Mouse (Mus musculus) B cell, adult 2 months (primary cell): ENCODE measurements around the gene Gm10720.
"Not testable (repeated sequence)": the region's sequence is repeated elsewhere in the genome, so short reads cannot be mapped to it uniquely, and the experiment has no call there.

Source experiments
- DNase-seq, 2 experiments: peaks; one replicate each; pipeline ENCODE4 v3.0.0; 2022

Gene Gm10720

GRCm38 (mm10) chr9:3026136-3026535 lies 10.7 kb downstream of the Gm10720 start:
- not testable (repeated sequence) for DNase-seq

GRCm38 (mm10) chr9:3026741-3027140 lies 11.3 kb downstream of the Gm10720 start:
- not testable (repeated sequence) for DNase-seq

GRCm38 (mm10) chr9:3027200-3027599 lies 11.7 kb downstream of the Gm10720 start:
- DNase-seq: not testable (repeated sequence)

GRCm38 (mm10) chr9:3029276-3030000 lies 14.0 kb downstream of the Gm10720 start:
- peak; percentile 62 for DNase-seq

GRCm38 (mm10) chr9:3030677-3031318 lies 15.3 kb downstream of the Gm10720 start:
- not testable (repeated sequence) for DNase-seq

- DNase-seq: not testable (repeated sequence)
Observed at GRCm38 (mm10) chr9:3034299-3034698, 18.8 kb downstream of the Gm10720 start, which contains the start of gene Gm17535. Gene Gm17535, plus strand, starts transcription at chr9:3034599.

- not testable (repeated sequence) for DNase-seq
Observed at GRCm38 (mm10) chr9:3036577-3036976, 21.1 kb downstream of the Gm10720 start, which contains the start of gene Gm10715. Gene Gm10715, plus strand, starts transcription at chr9:3036877.

GRCm38 (mm10) chr9:3038161-3038560 lies 22.7 kb downstream of the Gm10720 start:
- DNase-seq: not testable (repeated sequence)
